Mouse (Mus musculus): Measurements from ENCODE around the gene Tmem219.
A peak's percentile ranks its signal among the peaks of the same experiment; 100 is the strongest.

Tmem219 gene

GRCm38 (mm10) chr7:126862147-126862784 is 60.5 kb downstream of the Tmem219 start, which contains the start of gene Ino80e:
Gene Ino80e (minus strand): TSS chr7:126862377.
- DNase-seq (ENCODE audit: low read depth) = peak; percentile 96

DNA sequence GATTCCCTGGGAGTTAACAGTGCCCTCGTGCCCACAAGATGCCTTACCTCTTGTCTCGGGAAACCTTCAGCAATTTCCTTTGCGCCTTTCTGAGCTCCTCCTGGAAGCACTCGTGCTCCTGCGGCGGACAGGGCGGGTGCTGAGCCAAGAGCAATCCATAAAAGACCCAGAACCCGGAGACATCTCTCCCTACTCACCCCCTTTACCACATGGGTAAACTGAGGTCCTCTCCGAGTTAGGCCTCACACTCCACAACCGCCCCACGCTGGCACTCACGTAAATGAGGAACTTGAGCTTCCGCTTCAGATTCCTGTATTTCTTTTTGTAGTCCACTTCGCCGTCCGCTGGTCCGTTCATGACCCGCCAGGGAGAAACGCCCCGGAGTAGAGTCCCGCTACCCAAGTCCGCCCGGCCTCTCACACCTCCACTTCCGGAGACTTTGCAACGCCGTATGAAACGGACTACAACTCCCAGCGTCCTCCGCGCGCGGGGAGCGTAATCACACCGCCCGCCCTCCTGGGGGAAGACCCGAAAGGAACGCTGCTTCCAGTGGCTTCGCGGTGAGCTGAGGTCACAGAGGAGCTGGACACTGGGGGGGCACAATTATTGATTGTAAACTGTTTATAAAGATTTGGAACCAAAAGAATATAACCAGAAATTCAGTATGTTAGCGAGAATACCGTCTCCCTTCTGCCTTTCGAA is 61.1 kb downstream of the Tmem219 start, which contains the start of gene Hirip3:
Hirip3 (plus strand) TSS at position 544 of the 702 bp plus-strand sequence.
- peak; percentile 89 for DNase-seq (ENCODE audit: low read depth)

GRCm38 (mm10) chr7:126860987-126861386 is 61.7 kb downstream of the Tmem219 start:
- DNase-seq (ENCODE audit: low read depth) = no peak

DNA sequence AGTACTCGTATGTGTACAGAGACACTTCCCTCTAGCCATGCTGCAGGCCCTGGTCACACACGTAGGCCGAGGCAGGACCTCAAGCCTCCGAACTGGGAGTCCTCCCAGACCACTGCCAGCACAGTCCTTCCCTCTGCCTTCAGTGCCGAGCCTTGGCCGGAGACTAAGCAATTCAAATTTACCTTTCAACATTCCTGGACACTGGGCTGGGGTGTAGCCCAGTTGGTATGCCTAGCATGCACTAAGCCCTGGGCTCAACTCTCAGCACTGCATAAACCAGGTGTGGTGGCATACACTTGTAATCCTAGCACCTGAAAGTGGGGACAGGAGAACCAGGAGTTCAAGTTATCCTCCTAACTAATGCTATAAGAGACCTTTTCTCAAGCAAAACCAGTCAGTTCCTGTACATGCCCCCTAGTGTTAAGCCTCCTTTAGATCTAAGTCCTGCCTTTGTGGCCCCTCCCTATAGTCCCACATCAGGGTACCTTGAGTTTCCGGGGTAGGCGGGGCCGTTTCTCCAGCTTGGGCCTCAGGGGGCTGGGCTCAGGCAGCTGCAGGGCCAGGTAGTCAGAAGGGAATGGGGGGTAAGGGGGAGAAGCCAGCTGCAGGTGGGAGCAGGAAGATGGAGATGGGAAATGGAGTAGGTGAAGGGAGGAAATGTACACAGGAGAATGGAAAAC is 65.8 kb downstream of the Tmem219 start:
- DNase-seq (ENCODE audit: low read depth) = no peak

- DNase-seq (ENCODE audit: low read depth) = no peak
Measured at GRCm38 (mm10) chr7:126855641-126856040, 67.1 kb downstream of the Tmem219 start.

GRCm38 (mm10) chr7:126853454-126853853 is 69.3 kb downstream of the Tmem219 start:
- no peak for DNase-seq (ENCODE audit: low read depth)

GRCm38 (mm10) chr7:126851192-126851591 is 71.5 kb downstream of the Tmem219 start:
- no peak for DNase-seq (ENCODE audit: low read depth)

GRCm38 (mm10) chr7:126850161-126850560 is 72.6 kb downstream of the Tmem219 start:
- DNase-seq (ENCODE audit: low read depth) = no peak

GRCm38 (mm10) chr7:126848794-126849193 is 73.9 kb downstream of the Tmem219 start:
- no peak for DNase-seq (ENCODE audit: low read depth)

GRCm38 (mm10) chr7:126847421-126848398 is 75.0 kb downstream of the Tmem219 start:
- no peak for DNase-seq (ENCODE audit: low read depth)

- no peak for DNase-seq (ENCODE audit: low read depth)
Measured at GRCm38 (mm10) chr7:126847116-126847420, 75.6 kb downstream of the Tmem219 start, which contains the start of gene Doc2a. Gene Doc2a (plus strand): TSS chr7:126847416.

GRCm38 (mm10) chr7:126845516-126845915 is 77.2 kb downstream of the Tmem219 start:
- DNase-seq (ENCODE audit: low read depth) = no peak

DNA sequence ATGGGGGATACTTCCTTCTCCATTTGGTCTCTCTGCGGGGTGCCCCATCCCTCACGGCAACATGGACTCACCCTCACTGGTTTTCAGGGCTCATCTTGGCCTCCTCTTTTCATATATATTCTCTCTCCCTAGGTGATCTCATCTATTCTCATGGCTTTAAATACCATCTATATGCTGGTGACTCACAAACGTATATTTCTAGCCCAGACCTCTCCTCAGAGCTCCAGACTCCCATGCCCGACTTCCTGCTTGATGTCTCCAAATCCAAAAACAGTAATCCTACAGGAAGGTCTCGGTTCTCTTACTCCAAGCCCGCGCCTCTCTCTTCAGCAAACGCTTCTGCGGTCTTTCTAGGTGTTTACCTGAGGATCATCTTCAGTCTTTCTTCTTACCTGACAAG is 79.4 kb downstream of the Tmem219 start:
- no peak for DNase-seq (ENCODE audit: low read depth)
